Mouse (Mus musculus) retina, adult 2 months (tissue): ENCODE measurements around the gene Iqck.

ENCODE experiments used
- DNase-seq: peaks from one replicate; pipeline ENCODE4 v3.0.0-alpha.2; 2012; ENCODE audit warnings: low read depth, low spot score

Gene Iqck

DNA sequence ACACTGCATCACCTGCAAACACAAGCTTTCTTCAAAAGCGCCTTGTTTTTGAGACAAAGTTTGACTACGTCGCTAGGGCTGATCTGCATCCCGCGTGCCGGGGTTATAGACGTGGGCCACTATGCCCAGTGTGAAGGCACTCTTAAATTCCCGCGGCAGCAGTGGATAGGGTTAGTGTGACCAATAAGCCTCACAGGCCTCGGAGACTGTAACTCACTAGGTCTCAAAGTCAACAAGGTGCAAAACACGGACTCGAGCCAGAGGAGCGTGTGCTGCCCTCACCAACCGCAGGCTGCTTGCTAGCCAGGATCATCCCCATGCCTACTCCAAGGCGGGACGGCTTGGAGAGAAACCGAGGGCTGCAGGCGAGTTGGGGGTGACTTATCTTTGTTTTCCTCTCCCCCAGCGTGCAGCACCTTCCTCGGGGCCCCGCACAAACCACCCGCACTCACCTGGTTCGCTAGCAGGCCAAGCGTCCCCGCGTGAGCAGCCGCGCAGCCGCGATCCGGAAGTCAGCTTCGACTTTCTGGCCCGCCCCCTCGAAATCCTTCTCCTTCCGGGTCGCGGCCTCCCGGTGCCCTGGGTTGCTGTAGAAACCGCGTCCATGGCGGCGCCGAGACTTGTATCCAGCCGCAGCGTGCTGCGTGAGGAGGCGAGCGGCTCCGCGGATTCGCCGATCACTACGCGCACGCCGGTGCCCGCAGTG is at the start of gene Iqck:
Iqck (plus strand) TSS at position 582 of the 706 bp plus-strand sequence.
- peak; percentile 76 for DNase-seq

DNA sequence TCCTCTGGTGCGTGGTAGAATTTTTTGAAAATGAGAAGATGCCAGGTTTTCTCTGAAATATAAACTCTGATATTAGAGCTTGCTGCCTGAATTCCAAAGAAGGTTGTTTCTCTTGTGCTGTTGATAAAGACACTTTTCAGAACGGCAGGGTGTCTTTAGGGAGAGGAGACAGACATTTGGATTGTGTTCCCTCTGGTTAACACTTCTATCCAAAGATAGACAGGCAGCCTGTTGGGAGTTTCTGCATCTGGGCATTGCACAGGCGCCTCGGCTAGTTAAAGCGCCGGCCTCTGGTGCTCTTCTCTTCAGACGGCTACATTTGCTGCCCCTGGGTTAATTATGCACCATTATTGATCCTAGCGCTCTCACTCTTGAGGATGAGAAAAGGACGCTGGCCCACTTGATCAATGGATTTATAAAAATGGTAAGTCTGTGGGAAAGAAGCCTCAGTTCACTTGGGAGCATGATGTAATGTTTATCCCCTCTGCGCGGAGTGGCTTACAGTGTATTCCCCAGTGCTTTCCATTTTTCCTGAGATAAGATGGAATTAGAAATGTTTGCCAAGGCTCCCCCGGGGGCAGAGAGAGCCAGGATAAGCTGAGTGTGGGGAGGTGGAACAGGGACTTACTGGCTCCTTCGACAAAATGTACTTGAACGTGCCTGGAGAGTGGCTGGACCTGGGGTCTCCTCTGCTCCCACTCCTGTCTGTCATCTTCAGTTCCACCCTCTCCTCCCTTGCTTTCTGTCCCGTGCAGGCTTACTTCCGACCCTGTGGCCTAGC is 48.7 kb upstream of the Iqck start:
- DNase-seq: no peak

DNA sequence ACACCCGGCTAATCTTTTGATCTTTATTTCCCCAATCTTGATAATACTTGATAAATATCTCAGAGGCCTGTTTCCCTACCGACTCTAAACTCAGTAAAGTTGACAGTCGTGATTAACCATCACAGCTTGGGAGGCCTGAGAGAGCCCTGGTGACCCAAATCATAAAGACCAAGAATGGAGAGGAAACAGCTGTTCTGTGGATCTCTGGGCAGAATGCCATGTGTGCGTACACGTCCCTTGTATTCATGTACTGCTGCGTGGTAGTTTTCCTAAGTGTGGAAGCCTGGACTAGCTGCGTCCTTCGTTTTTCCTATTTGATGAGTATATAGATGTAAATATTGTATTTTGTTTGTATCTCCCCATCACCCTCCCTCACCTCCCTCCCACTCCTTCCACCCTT is 47.7 kb upstream of the Iqck start:
- DNase-seq: no peak

DNA sequence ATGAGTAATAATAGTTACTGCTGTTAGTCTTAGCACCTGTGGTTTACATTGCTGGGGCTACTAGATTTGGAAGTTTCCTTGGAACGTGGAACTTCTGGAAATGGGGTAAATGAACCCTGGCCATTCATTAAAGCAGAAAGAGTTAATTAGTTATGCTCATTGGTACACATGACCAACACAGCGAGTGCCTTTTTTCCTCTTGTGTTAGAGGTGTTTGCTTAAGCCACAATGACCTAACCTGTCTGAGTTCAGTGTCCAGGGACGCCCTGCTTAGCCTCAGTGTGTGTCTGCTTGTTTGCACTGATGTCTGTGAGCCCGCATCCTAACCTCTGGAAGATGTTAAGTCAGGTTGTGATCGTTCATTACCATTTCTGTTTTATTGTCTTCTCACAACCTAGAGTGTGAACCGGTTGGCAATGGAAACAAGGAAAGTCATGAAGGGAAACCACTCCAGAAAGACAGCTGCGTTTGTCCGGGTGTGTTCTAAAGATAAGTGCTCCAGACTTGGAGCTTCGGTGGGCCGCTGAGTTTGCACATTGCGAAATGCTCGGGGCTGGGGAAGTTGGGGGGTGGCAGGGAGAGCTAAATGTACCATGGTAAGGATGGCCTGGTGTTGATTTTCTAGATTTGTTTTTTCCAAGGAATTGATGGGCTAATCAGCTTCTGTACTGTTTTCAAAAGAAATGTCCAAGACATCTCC is 44.0 kb upstream of the Iqck start:
- DNase-seq: no peak

DNA sequence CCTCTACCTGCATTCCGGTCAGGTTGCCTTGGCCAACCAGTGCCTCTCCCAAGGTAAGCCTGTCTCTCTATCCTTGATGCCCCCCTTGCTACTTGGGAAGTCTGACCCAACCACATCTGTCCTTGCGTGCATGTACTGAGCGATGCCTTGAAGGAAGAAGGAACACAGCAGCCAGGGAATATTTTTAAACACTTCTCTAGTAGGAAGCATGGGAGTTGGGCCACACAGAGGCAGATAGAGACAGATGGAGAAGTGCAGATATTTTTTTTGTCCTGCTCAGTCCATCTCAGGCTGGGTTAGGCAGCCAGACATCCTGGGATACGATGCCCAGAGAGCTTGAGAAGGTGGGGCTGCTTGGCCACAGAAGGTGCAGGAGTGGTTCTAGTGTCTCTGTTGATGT is 42.0 kb upstream of the Iqck start:
- DNase-seq: no peak

DNA sequence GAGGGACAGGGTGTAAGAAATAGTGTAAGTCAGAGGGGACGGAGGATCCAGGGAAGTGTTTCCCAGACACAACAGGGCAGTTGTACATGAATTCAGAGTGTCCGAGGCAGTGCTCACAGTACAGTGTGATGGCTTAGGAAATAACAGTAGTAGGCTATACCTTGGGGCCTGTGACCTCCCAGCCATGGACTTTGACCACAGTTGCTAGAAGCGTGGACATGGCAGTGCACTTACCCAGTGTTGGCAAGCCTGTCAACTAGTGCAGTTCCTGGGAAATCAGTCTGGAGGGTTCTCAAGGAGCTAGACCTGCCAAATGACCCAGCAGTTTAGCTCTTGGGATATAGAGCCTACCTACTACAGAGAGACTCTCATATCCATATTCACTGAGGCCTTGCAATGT is 39.3 kb upstream of the Iqck start:
- no peak for DNase-seq

DNA sequence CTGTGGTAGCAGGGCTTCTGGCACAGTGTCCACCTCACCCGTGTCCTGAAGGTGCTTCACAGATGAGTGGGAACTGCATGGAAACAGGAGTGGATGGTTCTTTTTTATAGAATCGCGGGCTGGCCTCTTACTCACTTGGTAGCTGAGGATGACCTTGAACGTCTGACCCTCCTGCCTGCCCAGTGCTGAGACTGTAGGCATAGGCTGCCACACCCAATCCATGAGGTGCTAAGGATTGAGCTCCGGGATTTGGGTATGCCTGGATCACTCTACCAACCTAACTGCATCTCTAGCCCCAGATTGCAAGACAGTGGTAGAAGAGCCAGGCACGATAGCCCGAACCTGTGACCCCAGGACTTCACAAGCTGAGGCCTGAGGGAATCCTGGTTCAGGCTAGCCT is 37.8 kb upstream of the Iqck start:
- DNase-seq: no peak

DNA sequence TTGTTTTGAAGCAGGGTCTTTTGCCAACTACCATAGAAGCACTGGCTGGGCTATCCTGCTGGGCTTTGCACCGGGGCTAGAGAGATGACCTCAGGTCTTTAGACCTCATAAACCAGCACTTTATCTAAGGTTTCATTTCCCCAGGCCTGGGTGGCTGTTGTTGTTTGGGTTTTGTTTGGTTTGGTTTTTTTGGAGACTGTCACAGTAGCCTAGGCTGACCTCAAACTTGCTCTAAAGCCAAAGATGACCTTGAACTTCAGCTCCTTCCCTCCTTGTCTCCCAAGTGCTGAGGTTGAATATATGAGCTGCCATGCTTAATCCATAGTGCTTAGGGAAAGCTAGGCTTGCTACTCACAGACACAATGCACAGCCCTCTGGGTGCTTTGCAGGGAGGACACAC is 35.9 kb upstream of the Iqck start:
- DNase-seq: no peak

DNA sequence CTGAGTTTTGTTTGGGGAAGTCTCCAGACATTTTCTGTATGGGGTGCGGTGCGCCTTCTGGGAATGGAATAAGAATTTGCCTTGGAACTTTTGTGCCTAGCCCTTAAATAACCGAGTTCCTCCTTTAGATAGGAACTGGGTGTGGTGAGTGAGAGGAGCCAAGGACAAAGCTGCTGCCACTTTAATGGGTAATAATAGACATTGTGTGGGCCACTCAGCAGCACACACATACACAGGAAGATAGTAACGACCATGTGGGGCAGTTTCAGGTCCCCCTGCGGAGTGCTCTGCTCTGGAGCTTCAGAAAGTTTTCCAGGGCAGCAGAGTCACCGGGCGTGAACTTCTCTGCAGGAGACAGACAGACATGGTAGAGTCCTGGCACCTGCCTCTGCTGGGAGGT is 34.2 kb upstream of the Iqck start:
- no peak for DNase-seq

DNA sequence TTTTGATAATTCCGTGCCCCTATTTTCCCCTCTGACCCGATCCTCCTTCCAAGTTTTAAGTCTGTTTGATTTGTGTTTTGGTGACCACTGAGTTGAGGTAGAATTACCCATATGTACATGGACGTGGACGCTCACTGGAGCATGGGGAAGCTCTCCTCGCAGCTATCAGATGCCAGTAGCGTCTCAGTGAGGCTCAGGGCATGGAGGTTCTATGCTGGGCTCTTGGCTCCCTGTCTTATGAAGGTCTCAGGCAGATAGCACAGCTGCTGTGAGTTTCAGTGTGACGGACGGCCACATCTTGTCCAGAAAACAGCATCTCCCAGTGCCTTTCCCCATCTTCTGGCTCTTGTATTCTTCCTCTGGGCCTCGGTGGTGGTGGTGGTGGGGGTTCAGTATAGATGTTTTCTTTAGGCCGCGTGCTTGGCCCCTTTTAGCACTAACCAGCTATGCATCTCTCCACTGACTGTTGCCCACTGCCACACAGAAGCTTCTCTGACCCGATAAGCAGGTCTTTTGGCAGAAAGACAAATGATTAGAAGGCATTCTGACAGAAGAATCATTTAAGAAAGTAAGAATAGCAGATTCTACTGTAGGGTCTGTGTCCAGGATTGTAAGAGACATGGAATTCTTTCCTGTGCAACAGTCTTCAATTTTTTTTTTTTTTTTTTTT is 33.5 kb upstream of the Iqck start:
- no peak for DNase-seq

DNA sequence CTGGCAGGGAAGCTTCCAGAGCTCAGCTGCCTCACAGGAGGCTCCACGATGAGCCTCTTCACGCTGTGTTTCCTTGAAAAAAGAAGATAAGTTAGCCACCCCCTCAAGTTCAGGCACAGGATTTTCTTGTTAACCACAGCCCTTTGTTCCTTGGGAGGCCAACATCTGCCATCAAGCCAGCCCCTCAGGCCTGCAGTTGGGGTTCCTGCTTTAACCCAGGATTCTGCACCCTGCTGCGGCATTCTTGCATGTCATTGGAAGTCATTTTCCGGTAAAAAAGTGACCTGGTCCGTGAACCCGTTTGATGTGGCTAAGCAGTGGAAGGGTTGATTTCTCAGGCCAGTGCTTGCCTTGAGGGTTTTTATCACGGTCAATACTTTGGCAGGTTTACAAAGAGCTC is 31.1 kb upstream of the Iqck start:
- DNase-seq: no peak

DNA sequence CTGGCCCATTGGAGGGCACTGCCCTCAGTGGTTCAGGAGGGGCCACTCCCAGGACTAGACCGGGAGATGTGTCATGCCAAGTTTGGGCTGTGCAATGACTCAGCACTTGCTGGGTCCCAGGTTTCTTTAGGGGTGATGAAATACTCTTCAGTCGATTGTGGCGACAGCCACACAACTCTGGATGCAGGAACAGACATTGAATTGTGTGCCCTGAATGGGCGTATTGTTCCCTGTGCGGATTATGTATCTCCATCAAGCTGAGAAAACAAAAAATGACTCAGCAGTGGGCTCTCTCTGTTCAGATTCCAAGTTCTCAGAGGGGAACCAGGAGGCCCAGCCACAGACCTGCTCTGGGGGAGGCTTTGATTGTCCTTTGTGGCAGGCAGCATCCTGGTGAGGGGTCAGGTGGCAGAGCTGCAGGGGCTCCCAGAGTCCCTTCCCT is 27.6 kb upstream of the Iqck start:
- DNase-seq: no peak

DNA sequence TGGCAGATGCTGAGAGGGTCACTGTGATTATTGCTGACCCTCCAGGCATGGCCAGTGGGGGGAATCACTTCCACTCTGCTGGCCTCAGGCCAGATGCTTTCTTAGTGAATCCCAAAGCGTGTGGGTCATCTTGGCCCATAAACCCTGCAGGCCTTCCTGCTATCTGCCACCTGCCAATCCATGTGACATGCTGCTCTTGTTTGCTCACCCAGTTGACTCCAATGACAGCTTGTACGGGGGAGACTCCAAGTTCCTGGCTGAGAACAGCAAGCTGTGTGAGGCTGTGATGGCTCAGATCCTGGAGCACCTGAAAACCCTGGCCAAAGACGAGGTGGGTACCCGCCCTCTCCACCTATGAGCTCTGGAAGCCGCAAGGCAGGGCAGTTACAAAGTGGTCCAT is 17.7 kb upstream of the Iqck start:
- DNase-seq: no peak

DNA sequence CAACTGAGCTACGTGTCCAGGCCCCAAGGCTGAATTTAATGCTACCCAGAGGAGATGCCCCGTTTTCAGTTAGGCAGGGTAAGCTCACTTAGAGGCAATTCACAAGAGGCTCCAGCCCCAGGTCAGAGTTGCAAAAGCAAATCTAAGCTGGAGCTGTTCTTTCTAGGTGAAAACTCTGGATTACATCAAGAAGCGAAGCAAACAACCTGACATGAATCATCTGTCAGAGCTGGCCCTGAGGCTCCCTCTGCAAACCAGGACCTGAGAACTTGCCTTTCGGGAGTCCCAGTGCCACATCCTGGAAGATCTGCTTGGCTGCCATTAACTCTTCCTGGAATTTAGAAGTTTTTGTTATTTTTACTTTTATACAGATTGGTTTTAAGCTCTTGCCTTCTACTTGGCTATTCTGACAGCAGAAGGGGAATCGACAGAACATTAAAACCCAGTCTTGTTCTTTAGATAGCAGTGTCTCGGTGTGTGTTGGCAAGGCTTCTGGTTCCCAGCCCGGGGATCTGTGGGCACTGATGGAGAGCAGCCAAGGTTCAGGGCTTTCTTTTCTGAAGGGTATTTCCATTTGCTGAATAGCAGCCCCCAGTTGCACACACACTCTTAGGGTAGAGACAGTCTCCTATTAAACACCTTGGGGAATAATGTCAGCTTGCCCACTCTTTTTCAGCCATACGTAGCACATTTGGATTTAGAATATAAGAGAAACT is 14.4 kb upstream of the Iqck start:
- DNase-seq: no peak

DNA sequence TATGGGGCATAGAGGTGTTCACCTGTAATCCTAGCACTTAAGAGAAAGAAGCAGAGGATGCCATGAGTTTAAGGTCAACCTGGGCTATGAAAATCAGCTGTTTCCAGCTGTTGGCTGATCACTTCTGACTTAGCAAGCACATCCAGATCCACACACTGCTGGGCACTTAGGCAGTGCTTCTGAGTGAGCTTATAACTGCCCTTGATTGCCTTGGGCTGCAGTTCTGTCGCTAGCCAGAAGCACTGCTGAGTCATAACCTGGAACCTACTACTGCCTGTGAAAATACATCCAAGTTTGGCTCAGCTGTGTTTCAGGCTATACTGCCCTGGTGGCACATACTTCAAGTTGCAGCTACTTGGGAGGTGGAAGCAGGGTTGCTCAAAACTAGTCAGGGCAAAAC is 13.8 kb upstream of the Iqck start:
- DNase-seq: no peak

DNA sequence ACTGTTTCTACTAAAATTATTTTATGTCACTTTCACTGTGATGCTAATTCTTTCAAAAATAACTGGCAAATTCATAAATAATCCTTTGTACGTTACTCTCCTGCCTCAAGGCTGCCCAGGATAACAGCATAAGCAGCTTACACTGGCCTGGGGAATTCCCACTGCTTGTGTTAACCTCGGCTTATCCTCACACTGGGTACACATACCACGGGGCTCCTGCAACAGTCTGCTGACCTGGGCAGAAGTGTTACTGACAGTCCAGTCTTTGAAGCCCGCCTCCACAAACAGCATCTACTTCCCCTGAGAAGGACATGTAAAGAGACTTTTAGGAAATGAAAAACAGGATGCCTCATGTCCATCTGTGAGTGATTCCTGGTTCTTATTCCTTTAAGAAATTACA is 12.6 kb upstream of the Iqck start:
- DNase-seq: peak; percentile 56

DNA sequence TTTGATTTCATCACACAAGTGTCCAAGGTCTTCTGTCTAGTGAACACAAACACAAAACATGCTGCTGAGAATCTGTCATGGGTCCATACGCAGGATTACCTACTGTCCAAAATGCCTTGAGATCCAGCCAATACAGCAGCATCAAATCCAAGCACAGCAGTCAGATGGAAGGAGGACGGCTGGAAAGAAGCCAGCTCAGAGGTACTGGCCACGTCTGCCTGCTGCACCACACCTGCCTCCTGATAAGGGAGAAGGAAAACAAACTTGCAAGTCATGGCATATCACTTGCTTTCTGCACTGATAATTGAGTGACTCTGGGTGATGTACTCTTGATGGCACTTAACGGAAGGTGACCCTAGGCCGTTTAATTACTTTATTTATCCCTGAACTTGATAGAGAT is 10.4 kb upstream of the Iqck start:
- DNase-seq: no peak

DNA sequence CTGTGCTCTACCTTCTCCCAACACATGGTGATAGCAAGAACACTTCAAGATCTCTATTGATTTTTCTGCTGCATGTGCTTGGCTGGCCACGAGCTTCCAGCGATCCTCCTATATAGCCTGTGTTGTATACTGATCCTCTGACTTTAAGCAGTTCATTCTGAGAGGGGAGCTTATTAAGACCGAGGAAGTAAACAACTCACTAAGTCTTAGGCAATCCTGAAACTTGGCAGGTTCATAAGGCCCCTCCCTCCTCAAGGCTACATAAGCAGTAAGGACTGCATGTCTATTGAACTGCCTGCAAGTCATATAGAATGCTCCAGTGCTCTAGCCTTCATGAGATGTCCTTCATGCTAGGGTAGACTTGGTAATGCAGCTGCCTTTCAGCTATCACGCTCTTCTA is 9.2 kb upstream of the Iqck start:
- no peak for DNase-seq

DNA sequence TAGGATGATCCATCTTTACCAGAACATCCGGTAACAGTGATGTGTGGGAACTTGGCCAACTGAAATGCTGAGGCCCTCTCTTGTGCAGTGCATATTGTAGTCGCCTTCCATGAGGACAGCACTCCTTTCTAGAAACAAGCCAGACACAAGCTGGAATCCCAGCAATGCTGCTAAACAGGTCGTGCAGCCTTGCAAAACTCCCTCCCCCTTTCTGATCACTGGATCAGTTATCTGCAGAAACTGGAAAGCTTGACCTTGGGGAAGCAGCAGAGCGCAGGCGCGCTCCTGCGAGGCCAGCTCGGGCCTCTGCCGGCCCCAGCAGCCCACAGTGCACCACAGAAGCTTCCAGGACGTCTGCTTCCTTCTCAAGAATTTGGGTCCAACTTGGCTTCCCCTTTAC is 6.8 kb upstream of the Iqck start:
- no peak for DNase-seq

DNA sequence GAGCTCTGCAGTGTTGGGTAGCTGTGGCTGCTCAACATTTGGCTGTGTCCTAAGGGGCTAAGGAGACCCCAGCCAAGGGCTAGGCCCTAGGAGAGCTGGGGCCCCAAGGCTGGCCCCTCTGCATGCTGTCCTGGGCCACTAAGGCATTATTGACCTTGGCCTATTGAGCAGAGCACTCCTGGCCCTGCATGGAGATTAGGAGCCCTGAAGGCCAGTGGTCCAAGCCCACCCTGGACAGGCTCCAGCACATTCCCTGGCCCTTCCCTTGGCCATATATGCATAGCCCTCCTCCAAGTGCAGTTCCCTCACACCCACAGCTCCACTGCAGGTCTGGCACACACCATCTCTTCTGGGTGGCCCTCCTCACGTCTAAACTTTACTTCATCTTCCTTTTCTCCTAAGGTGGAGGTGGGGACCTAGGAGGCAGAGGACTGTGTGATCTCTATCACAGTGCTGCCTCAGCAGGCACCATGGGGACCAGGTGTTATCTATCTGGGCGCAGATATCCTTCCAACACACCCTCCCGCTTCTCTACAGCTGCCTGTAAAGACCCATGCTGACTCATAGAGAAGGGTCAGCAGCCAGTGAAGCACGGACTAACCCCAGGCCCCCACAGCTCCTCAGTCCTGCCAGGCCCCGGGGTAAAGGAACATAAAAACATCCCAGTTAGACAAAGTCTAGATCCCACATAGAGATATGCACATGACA is 5.9 kb upstream of the Iqck start:
- no peak for DNase-seq
